Mouse (Mus musculus): ENCODE data around the gene Def8. TPM values are rescaled to one million over a fixed set of nuclear protein-coding genes. Genes with fewer than 3 reads are reported as not detected.
A peak's percentile ranks its signal among the peaks of the same experiment; 100 is the strongest.
"Not testable (repeated sequence)": the region's sequence is repeated elsewhere in the genome, so short reads cannot be mapped to it uniquely, and the experiment has no call there.

Gene Def8
- polyA plus RNA-seq, 1 experiment from 2014 or later: 32.2 TPM

DNA sequence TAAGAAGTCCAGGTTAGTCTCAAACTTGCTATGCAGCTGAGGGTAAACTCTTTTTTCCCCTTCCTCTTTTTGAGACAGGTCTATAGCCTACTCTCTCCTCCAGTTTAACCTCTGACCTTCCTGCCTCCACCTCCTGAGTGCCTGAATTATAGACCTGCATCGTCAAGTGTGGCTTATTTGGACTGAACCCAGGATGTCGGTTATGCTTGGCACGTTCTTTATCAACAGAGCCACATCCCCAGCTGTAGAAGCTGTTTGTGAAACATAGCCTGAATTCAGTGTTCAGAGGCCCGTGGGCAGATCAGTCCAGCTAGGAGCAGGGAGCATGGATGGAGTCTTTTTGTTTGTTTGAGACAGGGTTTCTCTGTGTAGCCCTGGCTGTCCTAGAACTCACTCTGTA lies 28.8 kb downstream of the Def8 start:
- Histone ChIP-seq H3K36me3 (ENCODE audit: control insufficient read depth, insufficient read depth, low read length) (peaks cover 17% of the 10 kb centered on the region), H3K4me1 (ENCODE audit: control insufficient read depth, insufficient read depth, low read length) (peaks cover 4% of the 10 kb centered on the region)

DNA sequence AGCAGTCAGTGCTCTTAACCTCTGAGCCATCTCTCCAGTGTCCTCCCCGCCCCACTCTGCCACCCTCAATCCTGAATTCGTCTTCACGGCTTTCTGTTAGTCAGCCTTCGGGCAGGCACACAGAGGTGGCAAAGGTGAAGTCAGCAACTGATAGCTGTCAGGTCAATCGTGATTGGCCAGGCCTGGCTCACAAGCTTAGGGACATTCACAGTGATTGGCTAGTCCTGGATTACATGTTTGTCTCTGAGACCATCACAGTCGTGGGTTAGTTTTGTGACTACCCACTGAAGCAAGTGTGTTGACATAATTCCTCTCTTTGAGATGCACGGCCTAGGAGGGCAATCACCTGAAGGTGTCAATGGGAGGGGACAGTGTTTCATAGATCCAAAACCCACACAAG lies 30.0 kb downstream of the Def8 start:
- no peaks in the 10 kb centered on the region for H3K9me3 ChIP-seq (replicated peaks; ENCODE audit: control insufficient read depth, low read length)

More for the DNA sequence above, 28.8 kb downstream of the Def8 start:
- Histone ChIP-seq H3K27ac (ENCODE audit: low read depth, low read length) (no peak overlapping the region), H3K9me3 (replicated peaks; ENCODE audit: control insufficient read depth, low read length) (no peaks in the 10 kb centered on the region), H3K4me2 (no peak overlapping the region), H3K27me3 (ENCODE audit: control insufficient read depth, insufficient read depth, low read length) (no peaks in the 10 kb centered on the region), H3K9ac (ENCODE audit: low read depth, low read length) (no peak overlapping the region), H3K4me3 (ENCODE audit: low read depth, low read length) (no peak overlapping the region)
- 77% methylated on average over 4 of the region's 4 CpGs for WGBS (ENCODE audit: insufficient replicate concordance)
- ATAC-seq (replicated peaks; ENCODE audit: insufficient number of reproducible peaks, low FRiP score, low TSS enrichment): no peak

DNA sequence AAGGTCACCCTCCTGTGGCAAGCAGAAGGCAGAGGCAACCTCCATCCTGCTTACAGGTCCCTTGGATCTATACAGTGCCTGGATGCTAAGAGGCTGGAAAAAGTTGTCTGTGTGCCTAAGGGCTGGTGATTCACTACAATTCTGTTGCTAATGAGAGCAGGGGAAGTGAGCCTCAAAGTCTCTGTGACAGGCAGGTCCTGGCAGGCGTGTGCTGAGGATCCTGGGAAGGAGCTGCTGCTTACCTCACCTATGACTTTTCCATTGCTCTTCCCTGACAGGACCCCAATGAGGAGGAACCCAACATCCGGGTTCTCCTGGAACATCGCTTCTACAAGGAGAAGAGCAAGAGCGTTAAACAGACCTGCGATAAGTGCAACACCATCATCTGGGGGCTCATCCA lies 30.6 kb downstream of the Def8 start:
- no peaks in the 10 kb centered on the region for H3K27me3 ChIP-seq (ENCODE audit: control insufficient read depth, insufficient read depth, low read length)
- no peak overlapping the region for H3K4me3 ChIP-seq (ENCODE audit: low read depth, low read length)
- H3K9ac ChIP-seq (ENCODE audit: low read depth, low read length): no peak overlapping the region
- H3K4me2 ChIP-seq: no peak overlapping the region
- ATAC-seq (replicated peaks; ENCODE audit: insufficient number of reproducible peaks, low FRiP score, low TSS enrichment): no peak
- no peaks in the 10 kb centered on the region for H3K4me1 ChIP-seq (ENCODE audit: control insufficient read depth, insufficient read depth, low read length)
- 79% methylated on average over 5 of the region's 5 CpGs for WGBS (ENCODE audit: insufficient replicate concordance)
- peaks cover 25% of the 10 kb centered on the region for H3K36me3 ChIP-seq (ENCODE audit: control insufficient read depth, insufficient read depth, low read length)
- no peaks in the 10 kb centered on the region for H3K9me3 ChIP-seq (replicated peaks; ENCODE audit: control insufficient read depth, low read length)
- no peak overlapping the region for H3K27ac ChIP-seq (ENCODE audit: low read depth, low read length)

More for the DNA sequence above, 30.0 kb downstream of the Def8 start:
- Histone ChIP-seq H3K27me3 (ENCODE audit: control insufficient read depth, insufficient read depth, low read length) (no peaks in the 10 kb centered on the region), H3K4me1 (ENCODE audit: control insufficient read depth, insufficient read depth, low read length) (no peaks in the 10 kb centered on the region), H3K9ac (ENCODE audit: low read depth, low read length) (no peak overlapping the region), H3K27ac (ENCODE audit: low read depth, low read length) (no peak overlapping the region), H3K4me3 (ENCODE audit: low read depth, low read length) (no peak overlapping the region), H3K4me2 (no peak overlapping the region), H3K36me3 (ENCODE audit: control insufficient read depth, insufficient read depth, low read length) (peaks cover 20% of the 10 kb centered on the region)
- 66% methylated on average over 7 of the region's 7 CpGs for WGBS (ENCODE audit: insufficient replicate concordance)
- no peak for ATAC-seq (replicated peaks; ENCODE audit: insufficient number of reproducible peaks, low FRiP score, low TSS enrichment)

DNA sequence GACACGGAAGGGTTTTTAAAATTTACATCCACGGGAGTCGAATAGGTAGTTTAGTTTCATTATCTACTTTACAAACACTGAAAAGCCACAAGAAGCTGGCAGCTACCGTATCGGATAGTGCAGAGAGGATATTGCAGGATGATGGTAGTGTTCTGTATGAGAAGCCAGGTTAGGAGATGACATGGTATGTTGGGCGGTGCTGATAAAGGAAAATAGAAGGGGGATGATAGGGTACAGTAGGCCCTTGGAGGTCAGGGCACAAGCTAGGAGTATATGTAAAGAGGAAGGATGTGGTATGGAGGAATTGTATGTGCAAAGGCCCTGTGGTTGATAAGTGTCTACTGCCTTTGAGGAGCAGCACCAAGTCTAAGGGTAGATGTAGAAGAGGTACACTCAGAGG lies 31.2 kb downstream of the Def8 start:
- ATAC-seq (replicated peaks; ENCODE audit: insufficient number of reproducible peaks, low FRiP score, low TSS enrichment): no peak
- no peaks in the 10 kb centered on the region for H3K9me3 ChIP-seq (replicated peaks; ENCODE audit: control insufficient read depth, low read length)
- H3K4me3 ChIP-seq (ENCODE audit: low read depth, low read length): no peak overlapping the region
- H3K27ac ChIP-seq (ENCODE audit: low read depth, low read length): no peak overlapping the region
- no peaks in the 10 kb centered on the region for H3K27me3 ChIP-seq (ENCODE audit: control insufficient read depth, insufficient read depth, low read length)
- peaks cover 28% of the 10 kb centered on the region for H3K36me3 ChIP-seq (ENCODE audit: control insufficient read depth, insufficient read depth, low read length)
- no peak overlapping the region for H3K4me2 ChIP-seq
- no peak overlapping the region for H3K9ac ChIP-seq (ENCODE audit: low read depth, low read length)
- no peaks in the 10 kb centered on the region for H3K4me1 ChIP-seq (ENCODE audit: control insufficient read depth, insufficient read depth, low read length)
- 90% methylated on average over 6 of the region's 6 CpGs for WGBS (ENCODE audit: insufficient replicate concordance)

DNA sequence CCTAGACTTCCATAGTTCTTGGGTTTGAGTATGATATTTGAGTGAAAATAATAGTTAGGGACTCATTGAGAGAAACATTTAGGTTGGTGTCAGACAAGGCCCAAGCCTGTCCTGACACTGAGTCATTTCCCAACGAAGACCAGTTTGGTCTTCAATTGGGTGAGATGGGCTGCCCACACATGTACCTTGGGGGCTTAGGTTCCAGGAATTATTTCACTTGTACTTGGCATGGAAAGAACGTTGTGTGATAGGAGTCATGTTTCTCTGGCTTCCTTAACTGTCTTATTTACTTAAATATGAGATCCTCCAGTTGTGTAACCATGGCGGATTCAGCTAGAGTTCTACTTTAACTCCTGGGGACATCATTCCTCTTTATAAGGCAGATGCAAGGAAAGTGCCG lies 40.3 kb downstream of the Def8 start:
- Histone ChIP-seq H3K27ac (ENCODE audit: low read depth, low read length) (no peak overlapping the region), H3K9me3 (replicated peaks; ENCODE audit: control insufficient read depth, low read length) (no peaks in the 10 kb centered on the region), H3K36me3 (ENCODE audit: control insufficient read depth, insufficient read depth, low read length) (peaks cover 12% of the 10 kb centered on the region), H3K4me3 (ENCODE audit: low read depth, low read length) (no peak overlapping the region), H3K27me3 (ENCODE audit: control insufficient read depth, insufficient read depth, low read length) (no peaks in the 10 kb centered on the region), H3K4me1 (ENCODE audit: control insufficient read depth, insufficient read depth, low read length) (no peaks in the 10 kb centered on the region), H3K9ac (ENCODE audit: low read depth, low read length) (no peak overlapping the region), H3K4me2 (no peak overlapping the region)
- WGBS (ENCODE audit: insufficient replicate concordance): 79% methylated on average over 4 of the region's 4 CpGs
- no peak for ATAC-seq (replicated peaks; ENCODE audit: insufficient number of reproducible peaks, low FRiP score, low TSS enrichment)

DNA sequence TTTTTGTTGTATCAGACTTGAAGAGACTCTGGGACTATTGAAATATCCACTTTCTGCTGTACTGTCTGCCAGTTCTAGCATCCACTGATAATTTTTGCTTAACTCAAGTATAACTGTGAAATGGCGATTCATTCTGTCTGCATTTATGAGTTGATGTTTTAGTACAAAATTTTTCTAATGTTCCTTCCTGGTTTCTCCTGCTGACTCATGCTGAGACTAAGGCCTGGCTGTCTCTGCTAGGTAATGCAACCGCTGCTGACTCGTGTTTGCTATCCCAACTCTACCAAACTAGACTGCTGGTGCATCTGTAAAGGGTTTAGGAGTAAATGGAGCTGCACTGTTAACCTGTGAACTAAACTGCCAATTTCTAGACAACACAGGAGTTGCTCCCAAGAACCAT lies 44.1 kb downstream of the Def8 start:
- Histone ChIP-seq H3K4me3 (ENCODE audit: low read depth, low read length) (no peak overlapping the region), H3K36me3 (ENCODE audit: control insufficient read depth, insufficient read depth, low read length) (peaks cover 3% of the 10 kb centered on the region), H3K4me2 (no peak overlapping the region), H3K27me3 (ENCODE audit: control insufficient read depth, insufficient read depth, low read length) (peaks cover 3% of the 10 kb centered on the region; the same call in 1 of the 2 replicates), H3K9me3 (replicated peaks; ENCODE audit: control insufficient read depth, low read length) (no peaks in the 10 kb centered on the region), H3K9ac (ENCODE audit: low read depth, low read length) (no peak overlapping the region), H3K4me1 (ENCODE audit: control insufficient read depth, insufficient read depth, low read length) (no peaks in the 10 kb centered on the region), H3K27ac (ENCODE audit: low read depth, low read length) (no peak overlapping the region)
- WGBS (ENCODE audit: insufficient replicate concordance): 78% methylated on average over 3 of the region's 3 CpGs
- ATAC-seq (replicated peaks; ENCODE audit: insufficient number of reproducible peaks, low FRiP score, low TSS enrichment): no peak

DNA sequence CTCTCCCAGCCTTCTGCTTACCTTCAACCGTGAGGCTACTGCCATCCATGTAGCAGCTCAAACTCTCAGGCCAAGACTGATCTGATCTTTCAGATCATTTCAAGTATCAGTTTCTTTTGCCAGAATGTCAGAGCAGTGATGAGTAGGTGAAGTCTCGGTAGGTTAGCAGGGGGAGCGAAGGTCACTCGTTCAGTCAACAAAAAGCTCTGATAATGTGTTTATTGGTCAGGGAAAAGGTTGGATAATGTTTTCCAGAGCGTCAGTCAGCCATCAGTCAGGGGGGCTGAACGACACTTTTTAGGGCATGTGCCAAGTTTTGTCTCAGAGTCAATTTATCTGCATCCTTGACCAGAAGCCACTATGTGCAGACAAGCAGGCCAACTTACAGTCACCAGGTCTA lies 49.7 kb downstream of the Def8 start:
- WGBS (ENCODE audit: insufficient replicate concordance): 59% methylated on average over 6 of the region's 6 CpGs
- not testable (repeated sequence) for ATAC-seq (replicated peaks; ENCODE audit: insufficient number of reproducible peaks, low FRiP score, low TSS enrichment); H3K27me3 ChIP-seq (ENCODE audit: control insufficient read depth, insufficient read depth, low read length); H3K27ac ChIP-seq (ENCODE audit: low read depth, low read length); H3K9me3 ChIP-seq (replicated peaks; ENCODE audit: control insufficient read depth, low read length); H3K4me2 ChIP-seq; H3K4me3 ChIP-seq (ENCODE audit: low read depth, low read length); H3K4me1 ChIP-seq (ENCODE audit: control insufficient read depth, insufficient read depth, low read length); H3K36me3 ChIP-seq (ENCODE audit: control insufficient read depth, insufficient read depth, low read length); H3K9ac ChIP-seq (ENCODE audit: low read depth, low read length)

DNA sequence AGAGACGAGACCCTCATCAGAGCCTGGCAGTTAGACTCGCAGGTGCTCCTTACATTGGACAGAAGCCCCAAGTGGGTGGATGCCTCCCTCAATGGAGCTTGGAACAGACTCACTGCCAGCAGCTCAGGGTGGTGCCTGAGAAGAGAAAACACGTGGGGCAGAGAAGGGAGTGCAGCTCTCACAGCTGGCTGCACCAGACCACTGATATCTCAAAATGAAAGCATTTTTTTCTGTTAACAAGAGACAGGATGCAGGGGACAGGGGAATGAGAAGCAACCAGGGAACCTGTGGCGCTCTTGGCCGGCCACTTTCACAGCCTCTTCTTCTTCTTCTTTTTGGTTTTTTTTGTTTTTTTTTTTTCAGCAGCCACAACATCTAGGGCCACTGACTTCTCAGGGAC lies 51.2 kb downstream of the Def8 start:
- not testable (repeated sequence) for H3K4me1 ChIP-seq (ENCODE audit: control insufficient read depth, insufficient read depth, low read length); H3K4me3 ChIP-seq (ENCODE audit: low read depth, low read length); H3K4me2 ChIP-seq; H3K9me3 ChIP-seq (replicated peaks; ENCODE audit: control insufficient read depth, low read length); H3K36me3 ChIP-seq (ENCODE audit: control insufficient read depth, insufficient read depth, low read length); H3K27ac ChIP-seq (ENCODE audit: low read depth, low read length); ATAC-seq (replicated peaks; ENCODE audit: insufficient number of reproducible peaks, low FRiP score, low TSS enrichment); H3K27me3 ChIP-seq (ENCODE audit: control insufficient read depth, insufficient read depth, low read length); H3K9ac ChIP-seq (ENCODE audit: low read depth, low read length)
- 55% methylated on average over 5 of the region's 5 CpGs for WGBS (ENCODE audit: insufficient replicate concordance)

DNA sequence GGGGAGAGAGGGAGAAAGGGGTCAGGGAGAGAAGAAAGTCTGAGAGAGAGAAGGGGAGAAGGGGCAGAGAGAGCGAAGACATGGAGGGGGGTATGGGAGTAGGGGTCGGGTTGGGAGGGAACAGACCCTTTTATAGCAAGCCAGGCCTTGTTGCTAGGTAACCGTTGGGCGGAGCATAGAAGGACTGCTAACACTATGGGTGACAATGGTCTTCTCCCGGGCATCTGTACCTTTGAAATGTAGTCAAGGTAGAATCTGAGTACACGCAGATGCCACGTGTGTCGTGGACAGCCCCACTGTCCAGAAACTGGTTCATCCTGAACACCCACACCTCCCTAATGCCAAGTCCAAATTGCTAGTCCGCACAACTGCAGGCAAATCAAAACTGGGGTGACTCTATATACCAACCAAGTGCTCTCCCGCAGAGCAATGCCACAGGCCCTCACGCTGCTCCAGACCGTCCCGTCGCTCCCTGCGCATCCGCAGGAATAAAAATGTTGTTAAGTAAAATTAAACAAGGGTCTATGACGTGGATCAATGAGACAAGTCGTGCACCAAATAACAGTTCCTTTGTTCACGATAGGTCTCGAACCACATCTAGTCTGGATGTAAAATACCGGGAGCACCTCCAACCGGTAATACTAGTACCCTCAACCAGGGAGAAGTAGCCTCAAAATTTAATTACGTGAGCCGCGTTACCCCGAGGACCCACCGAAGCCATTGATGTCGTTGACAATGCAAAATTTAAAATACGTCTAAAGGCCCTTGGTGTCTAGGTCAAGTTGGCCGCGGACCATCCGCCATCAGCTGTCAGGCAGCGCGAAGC lies 53.8 kb downstream of the Def8 start:
- Histone ChIP-seq H3K9me3 (replicated peaks; ENCODE audit: control insufficient read depth, low read length) (no peaks in the 10 kb centered on the region), H3K27ac (ENCODE audit: low read depth, low read length) (peak overlapping the region; percentile 97; the same call in 1 of the 2 replicates), H3K4me1 (ENCODE audit: control insufficient read depth, insufficient read depth, low read length) (peaks cover 9% of the 10 kb centered on the region), H3K4me3 (ENCODE audit: low read depth, low read length) (peak overlapping the region; percentile 90), H3K27me3 (ENCODE audit: control insufficient read depth, insufficient read depth, low read length) (no peaks in the 10 kb centered on the region), H3K4me2 (peak overlapping the region; percentile 89), H3K36me3 (ENCODE audit: control insufficient read depth, insufficient read depth, low read length) (peaks cover 7% of the 10 kb centered on the region; the same call in 1 of the 2 replicates), H3K9ac (ENCODE audit: low read depth, low read length) (peak overlapping the region; percentile 88)
- 8% methylated on average over 34 of the region's 34 CpGs for WGBS (ENCODE audit: insufficient replicate concordance)
- ATAC-seq (replicated peaks; ENCODE audit: insufficient number of reproducible peaks, low FRiP score, low TSS enrichment): no peak; the same call in 1 of the 2 replicates

All from heart, embryonic 11.5 days (tissue).